Mouse (Mus musculus): ENCODE measurements around the gene Ccdc85c.

GRCm38 (mm10) chr12:108233736-108234135 is 41.5 kb downstream of the Ccdc85c start:
- TF ChIP-seq CTCF (IDR thresholded peaks at IDR 0.05; ENCODE audit: control insufficient read depth, insufficient read depth, insufficient read length) (no peak), FOSL1 (IDR thresholded peaks at IDR 0.05; ENCODE audit: insufficient read depth, low read length, poor library complexity, severe bottlenecking) (no peak)
